ENCODE assay signal across 10 mouse cellular contexts in the genomic region with DNA sequence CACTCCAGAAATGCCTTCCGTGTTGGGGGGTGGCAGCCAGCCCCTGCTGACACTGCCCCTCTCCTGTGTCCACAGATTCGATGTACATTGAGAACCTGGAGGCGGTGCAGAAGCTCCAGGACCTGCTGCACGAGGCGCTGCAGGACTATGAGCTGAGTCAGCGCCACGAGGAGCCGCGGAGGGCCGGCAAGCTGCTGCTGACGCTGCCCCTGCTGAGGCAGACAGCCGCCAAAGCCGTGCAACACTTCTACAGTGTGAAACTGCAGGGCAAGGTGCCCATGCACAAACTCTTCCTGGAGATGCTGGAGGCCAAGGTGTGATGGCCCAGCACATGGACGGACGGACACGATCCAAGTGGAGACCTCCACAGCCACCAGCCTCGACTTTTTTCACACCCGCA.
DNase-seq lines count a peak whose midpoint lies in the region; ATAC-seq lines count a peak whose summit lies in the region.
"Had no signal": no experiment of that assay in that cellular context is flagged by ENCODE, and none has a peak within 500 bp of the region (broad histone marks: within the 10 kb centered on the region; RNA-seq: fewer than 3 reads in every experiment).

No protein-coding gene starts in this region.

- H3K36me3 ChIP-seq in midbrain, embryonic 14.5 days (ENCODE audit: control insufficient read depth, insufficient read depth, low read length) = no peaks in the 10 kb centered on the region
- H3K36me3 ChIP-seq: stomach, embryonic 15.5 days had no signal

- H3K9ac ChIP-seq in midbrain, embryonic 14.5 days (replicated peaks; ENCODE audit: low read length) = no peak overlapping the region
- H3K9ac ChIP-seq: stomach, embryonic 15.5 days had no signal

- H3K27ac ChIP-seq in midbrain, embryonic 14.5 days (replicated peaks; ENCODE audit: low read depth, low read length) = no peak overlapping the region
- H3K27ac ChIP-seq: macrophage; stomach, embryonic 15.5 days had no signal

- no peaks in the 10 kb centered on the region for H3K4me1 ChIP-seq in midbrain, embryonic 14.5 days (ENCODE audit: control insufficient read depth, insufficient read depth, low read length)
- H3K4me1 ChIP-seq: stomach, embryonic 15.5 days had no signal

- DNase-seq in cerebellum, adult 11-12 months = peak; percentile 8
- no peak for DNase-seq in cerebellum, adult 9-10 months
- DNase-seq in brain, adult 2 months (ENCODE audit: low read depth, low spot score) = peak; percentile 75
- peak; percentile 59 to 61 for DNase-seq in frontal cortex, postnatal 36 days (ENCODE audit: low spot score in 2 of 2)
- peak; percentile 63 for DNase-seq in midbrain, embryonic 14.5 days
- no peak for DNase-seq in ovary, postnatal 36 days (ENCODE audit: low spot score)
- no peak for DNase-seq in urinary bladder, adult 18-20 months (ENCODE audit: low spot score in 2 of 2)
- DNase-seq in heart, postnatal 10 days = no peak

- no peak overlapping the region for H3K4me2 ChIP-seq in midbrain, embryonic 14.5 days (ENCODE audit: low read length)
- H3K4me2 ChIP-seq: stomach, embryonic 15.5 days had no signal

- no peaks in the 10 kb centered on the region for H3K27me3 ChIP-seq in midbrain, embryonic 14.5 days (ENCODE audit: control insufficient read depth, insufficient read depth, low read length)

- H3K9me3 ChIP-seq in midbrain, embryonic 14.5 days (ENCODE audit: control insufficient read depth, low read length) = no peaks in the 10 kb centered on the region
- H3K9me3 ChIP-seq: stomach, embryonic 15.5 days had no signal

- 25% methylated on average over 18 of the region's 18 CpGs for WGBS in midbrain, embryonic 14.5 days

- ATAC-seq in midbrain, embryonic 14.5 days (ENCODE audit: low FRiP score, low TSS enrichment) = no peak

- intact Hi-C loops in heart, postnatal 10 days (cut with DNase I) = no loop called here

- H3K4me3 ChIP-seq in midbrain, embryonic 14.5 days (replicated peaks; ENCODE audit: low read depth, low read length) = no peak overlapping the region
- H3K4me3 ChIP-seq: stomach, embryonic 15.5 days had no signal

Comparison
In these comparisons a context has a peak if more than half of its experiments do, and no peak if none do; other contexts are left out.
1. DNase-seq: peak in cerebellum, adult 11-12 months (single experiment), brain, adult 2 months (single experiment), frontal cortex, postnatal 36 days (2 of 2) and midbrain, embryonic 14.5 days (single experiment); none in cerebellum, adult 9-10 months (single experiment), ovary, postnatal 36 days (single experiment), urinary bladder, adult 18-20 months (0 of 2) and heart, postnatal 10 days (0 of 2).